ENCODE assay signal across 7 mouse cellular contexts in the genomic region with DNA sequence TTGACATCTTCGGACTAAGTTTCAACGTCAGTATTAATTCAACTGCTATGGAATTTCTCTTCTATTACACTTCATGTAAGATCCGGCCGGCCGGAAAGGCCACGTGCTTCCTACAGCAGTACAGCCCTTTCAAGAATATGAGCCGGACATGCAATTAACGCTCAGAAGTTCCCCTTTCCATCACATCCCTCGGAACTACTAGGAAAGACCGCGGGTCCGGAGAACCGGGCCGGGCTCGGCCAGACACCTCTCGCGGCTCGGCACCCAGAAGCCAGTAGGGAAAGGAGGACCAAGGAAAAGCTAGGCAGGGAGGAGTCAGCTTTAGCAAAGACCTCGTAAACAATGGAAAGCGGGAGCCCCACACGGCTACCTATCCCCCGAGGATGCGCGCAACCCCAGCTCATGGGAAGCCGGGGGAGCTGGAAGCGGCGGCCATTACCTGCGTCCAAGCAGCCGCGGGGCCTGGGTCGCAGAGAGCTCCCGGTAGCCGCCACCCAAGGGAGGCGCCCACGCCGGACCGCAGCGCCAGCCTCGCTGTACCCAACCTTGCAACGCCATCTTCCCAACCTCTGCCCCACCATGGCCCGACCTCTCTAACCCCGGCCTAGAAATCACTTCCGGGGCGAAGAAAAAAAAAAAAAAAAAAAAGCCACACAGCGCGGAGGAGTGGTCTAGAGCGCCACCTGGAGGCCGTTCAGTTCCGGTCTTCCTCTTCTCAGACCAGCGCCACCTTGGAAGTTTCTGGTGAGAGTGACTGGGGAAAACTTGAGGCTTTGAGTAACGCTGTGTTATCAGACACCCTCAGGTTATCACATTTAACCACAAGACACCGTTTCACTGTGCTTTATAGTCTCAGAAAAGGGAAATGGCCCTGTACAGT. TPM values are rescaled to one million over a fixed set of nuclear protein-coding genes. Genes with fewer than 3 reads are reported as not detected.
DNase-seq lines count a peak whose midpoint lies in the region; ATAC-seq lines count a peak whose summit lies in the region.

Parl (minus strand) TSS at position 618 of the 880 bp plus-strand sequence.

- peak; percentile 80 for DNase-seq in adrenal gland, adult 2 months
- peak; percentile 87 for DNase-seq in embryo, embryonic 11.5 days (ENCODE audit: low read depth, low spot score)
- DNase-seq in gastrocnemius, postnatal 36 days, result peak; percentile 66 to 74
- DNase-seq in left cerebral cortex, postnatal 36 days (ENCODE audit: low spot score in 2 of 2), result peak; percentile 73 to 75
- peak; percentile 99 for DNase-seq in midbrain, embryonic 11.5 days (ENCODE audit: low spot score, missing footprints)
- DNase-seq in skeletal muscle tissue, adult 2 months (ENCODE audit: low read depth, low spot score), result peak; percentile 89

- H3K9ac ChIP-seq in intestine, embryonic 15.5 days, result peak within 1 kb of the TSS; percentile 78
- H3K9ac ChIP-seq in midbrain, embryonic 11.5 days (ENCODE audit: low read length), result peak within 1 kb of the TSS; percentile 91

- H3K36me3 ChIP-seq in intestine, embryonic 15.5 days, result peaks cover 2% of the 10 kb centered on the region
- H3K36me3 ChIP-seq in midbrain, embryonic 11.5 days (ENCODE audit: control insufficient read depth, insufficient read depth, low read length), result no peaks in the 10 kb centered on the region; the same call in 1 of the 2 replicates

- H3K27me3 ChIP-seq in intestine, embryonic 15.5 days (replicated peaks), result no peaks in the 10 kb centered on the region
- no peaks in the 10 kb centered on the region for H3K27me3 ChIP-seq in midbrain, embryonic 11.5 days (ENCODE audit: control insufficient read depth, insufficient read depth, low read length)

- peak within 1 kb of the TSS; percentile 92 for H3K4me3 ChIP-seq in intestine, embryonic 15.5 days (replicated peaks)
- H3K4me3 ChIP-seq in midbrain, embryonic 11.5 days (ENCODE audit: low read depth, low read length), result peak within 1 kb of the TSS; percentile 73

- WGBS in intestine, embryonic 15.5 days, result under 1% methylated on average over 52 of the region's 52 CpGs
- WGBS in midbrain, embryonic 11.5 days, result under 1% methylated on average over 48 of the region's 52 CpGs

- peak; percentile 95 for ATAC-seq in intestine, embryonic 15.5 days
- peak; percentile 91 for ATAC-seq in midbrain, embryonic 11.5 days (ENCODE audit: low FRiP score)

- peak within 1 kb of the TSS; percentile 65 for H3K4me2 ChIP-seq in intestine, embryonic 15.5 days (replicated peaks)
- H3K4me2 ChIP-seq in midbrain, embryonic 11.5 days, result peak within 1 kb of the TSS; percentile 68

- peak within 1 kb of the TSS; percentile 75 for H3K27ac ChIP-seq in intestine, embryonic 15.5 days
- no peak within 1 kb of the TSS for H3K27ac ChIP-seq in midbrain, embryonic 11.5 days (ENCODE audit: low read depth, low read length)

- no peaks in the 10 kb centered on the region for H3K9me3 ChIP-seq in intestine, embryonic 15.5 days
- no peaks in the 10 kb centered on the region for H3K9me3 ChIP-seq in midbrain, embryonic 11.5 days (ENCODE audit: control insufficient read depth, low read length)

- intact Hi-C loops in gastrocnemius, postnatal 36 days (cut with DNase I), result loop anchor here (2.0 to 10.0 kb wide), 2 partner anchors 89 to 577 kb away; no protein-coding TSS in a partner anchor
- intact Hi-C loops in left cerebral cortex, postnatal 36 days (cut with DNase I), result loop anchor here (2.0 to 5.0 kb wide), 2 partner anchors 89 to 575 kb away; no protein-coding TSS in a partner anchor

- H3K4me1 ChIP-seq in intestine, embryonic 15.5 days (replicated peaks), result peaks cover 15% of the 10 kb centered on the region
- H3K4me1 ChIP-seq in midbrain, embryonic 11.5 days (ENCODE audit: control insufficient read depth, insufficient read depth, low read length), result peaks cover 15% of the 10 kb centered on the region

RNA-seq across cellular contexts. Expression of gene Parl, which starts in this region (rescaled TPM):
- total RNA-seq in adrenal gland, adult 2 months (2021), result 100 to 1,000 TPM; 116 to 121 TPM
- polyA plus RNA-seq in adrenal gland, adult 2 months (2012; rRNA removed), result 24.3 and 34.2 TPM in 2 replicates
- 10 to 100 TPM; 55.2 to 75.3 TPM for total RNA-seq in gastrocnemius, postnatal 36 days (2021)
- polyA plus RNA-seq in intestine, embryonic 15.5 days (2015; fragmentation: Nextera tagmentation; extraction: Ambion mirVana), result 94.5 and 95.5 TPM in 2 replicates
- 10 to 100 TPM; 43.9 to 54.0 TPM for total RNA-seq in left cerebral cortex, postnatal 36 days (2021)
- polyA plus RNA-seq in midbrain, embryonic 11.5 days (2014; fragmentation: Nextera tagmentation; extraction: Ambion mirVana), result 107 and 109 TPM in 2 replicates
